Mouse (Mus musculus) left cerebral cortex, adult 9 months (tissue): ENCODE measurements around the gene Gnaq.

Experiments
- DNase-seq, 2 experiments: peaks; one replicate each; pipeline ENCODE4 v3.0.0; 2022; ENCODE audit warnings: low spot score in 2 of 2

Gene Gnaq

GRCm38 (mm10) chr19:16371680-16372079 lies 239.0 kb downstream of the Gnaq start:
- no peak for DNase-seq

GRCm38 (mm10) chr19:16372752-16373486 lies 240.3 kb downstream of the Gnaq start:
- DNase-seq = peak; percentile 38 to 46

GRCm38 (mm10) chr19:16375881-16376280 lies 243.2 kb downstream of the Gnaq start:
- DNase-seq = no peak

DNA sequence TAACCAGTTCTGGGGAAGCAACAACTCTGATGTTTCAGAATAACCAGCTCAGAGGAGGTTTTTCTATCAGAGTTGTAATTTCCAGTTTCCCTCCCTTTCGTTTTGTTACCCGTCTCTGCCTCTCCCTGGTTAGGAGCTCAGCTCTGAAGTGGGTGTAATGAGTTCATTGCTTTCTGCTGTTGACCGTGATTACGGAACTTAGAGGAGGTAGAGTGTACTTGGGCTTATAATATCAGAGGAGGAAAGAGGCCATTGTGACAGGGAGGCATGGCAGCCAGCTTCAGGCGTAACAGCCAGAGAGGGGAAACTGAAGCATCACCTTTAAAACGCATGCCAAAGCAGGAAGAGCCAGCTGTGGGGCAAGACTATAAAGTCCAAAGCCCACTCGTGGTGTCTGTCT lies 245.9 kb downstream of the Gnaq start:
- DNase-seq = no peak

DNA sequence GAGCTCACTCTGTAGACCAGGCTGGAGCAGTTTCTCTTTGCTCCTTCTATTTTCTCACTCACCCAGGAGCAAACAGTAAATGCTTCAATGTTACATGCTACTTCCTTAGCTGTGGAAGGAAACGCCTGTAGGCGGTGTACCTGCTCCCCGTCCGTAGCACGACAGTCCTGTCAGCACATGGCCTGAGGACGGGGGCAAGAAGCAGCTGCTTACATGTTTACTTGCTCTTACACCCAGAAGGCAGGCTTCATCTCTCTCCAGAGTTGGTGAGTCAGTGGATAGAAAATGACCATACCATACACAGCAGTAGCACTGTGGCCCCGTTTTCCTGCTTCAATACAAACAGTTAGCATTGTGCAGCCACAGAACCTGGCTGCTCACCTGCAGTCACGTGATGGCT lies 247.1 kb downstream of the Gnaq start:
- DNase-seq = no peak

GRCm38 (mm10) chr19:16382392-16382791 lies 249.8 kb downstream of the Gnaq start:
- no peak for DNase-seq

DNA sequence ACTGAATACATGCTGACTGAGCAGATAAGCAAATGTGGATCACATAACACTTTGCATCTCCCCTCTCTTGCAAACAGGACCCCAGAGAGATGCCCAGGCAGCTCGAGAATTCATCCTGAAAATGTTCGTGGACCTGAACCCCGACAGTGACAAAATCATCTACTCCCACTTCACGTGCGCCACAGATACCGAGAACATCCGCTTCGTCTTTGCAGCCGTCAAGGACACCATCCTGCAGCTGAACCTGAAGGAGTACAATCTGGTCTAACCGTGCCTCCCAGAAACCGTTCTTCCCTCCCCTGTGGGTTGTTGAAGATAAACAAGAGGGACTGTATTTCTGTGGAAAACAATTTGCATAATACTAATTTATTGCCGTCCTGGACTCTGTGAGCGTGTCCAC lies 250.5 kb downstream of the Gnaq start:
- DNase-seq = no peak

- DNase-seq = no peak
These were observed 251.5 kb downstream of the Gnaq start for GRCm38 (mm10) chr19:16384094-16384493.

- no peak for DNase-seq
These were observed 252.3 kb downstream of the Gnaq start for GRCm38 (mm10) chr19:16384957-16385356.

- peak; percentile 23 to 61 for DNase-seq
These were observed 253.9 kb downstream of the Gnaq start for GRCm38 (mm10) chr19:16386514-16386913.

- no peak for DNase-seq
These were observed 257.7 kb downstream of the Gnaq start for GRCm38 (mm10) chr19:16390192-16390795.

DNA sequence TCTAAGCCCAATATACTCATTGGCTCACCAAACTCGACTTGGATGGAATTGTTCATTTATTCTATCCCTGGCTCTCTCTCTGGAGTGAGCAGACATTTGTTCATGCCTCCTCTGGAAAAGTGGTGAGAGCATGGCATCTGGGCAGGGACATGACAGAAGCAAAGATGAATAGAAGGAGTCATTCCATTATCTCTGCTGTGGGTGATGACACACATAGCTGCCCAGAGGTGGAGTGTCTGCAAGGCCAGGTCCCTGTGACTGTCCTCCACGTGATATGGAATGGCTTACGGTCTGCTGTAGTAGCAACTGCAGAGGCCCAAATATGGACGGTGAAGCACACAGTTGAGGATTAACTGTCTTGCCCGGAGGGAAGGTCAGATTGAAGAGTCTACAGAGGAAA lies 261.8 kb downstream of the Gnaq start:
- DNase-seq = no peak

GRCm38 (mm10) chr19:16403101-16403500 lies 270.5 kb downstream of the Gnaq start:
- DNase-seq = no peak

GRCm38 (mm10) chr19:16407727-16408126 lies 275.1 kb downstream of the Gnaq start:
- DNase-seq = no peak

DNA sequence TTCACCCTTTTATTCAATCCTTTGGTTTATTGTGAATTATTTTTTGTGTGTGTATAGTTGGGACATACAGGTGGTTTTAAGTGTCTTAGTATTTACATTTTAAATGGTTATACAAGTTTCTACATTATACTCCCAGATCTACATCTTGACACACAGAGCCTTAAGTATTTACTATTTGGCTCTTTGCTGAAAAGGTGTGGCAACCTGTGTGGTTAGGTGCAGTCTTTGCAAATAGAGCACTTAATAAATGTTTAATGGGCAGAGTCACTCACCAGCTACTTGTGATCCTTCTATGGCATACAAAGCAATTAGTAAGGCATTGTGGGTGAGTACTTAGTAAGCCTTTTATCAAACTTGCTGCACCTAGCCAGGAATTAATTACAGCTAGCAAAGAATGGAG lies 278.7 kb downstream of the Gnaq start:
- DNase-seq = no peak

GRCm38 (mm10) chr19:16418086-16418663 lies 285.5 kb downstream of the Gnaq start:
- DNase-seq = no peak

DNA sequence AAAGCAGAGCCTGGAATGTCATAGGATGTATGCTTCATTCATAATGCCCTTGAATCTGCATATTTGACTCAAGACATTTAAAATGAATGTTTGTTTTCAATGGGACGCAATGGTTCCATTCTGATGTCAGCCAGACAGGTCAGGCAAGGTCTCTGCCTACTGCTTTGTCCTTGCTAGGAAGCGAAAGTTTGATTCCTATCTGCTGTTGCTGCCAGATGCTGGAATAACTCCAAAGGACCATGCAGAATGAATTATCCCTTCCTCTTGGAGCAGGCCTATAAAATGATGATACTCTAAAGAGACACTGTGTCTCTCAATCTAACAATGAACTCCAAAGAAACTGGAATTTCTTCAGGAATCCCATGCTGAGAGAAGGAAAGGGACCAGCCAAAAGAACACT lies 293.0 kb downstream of the Gnaq start:
- no peak for DNase-seq

- DNase-seq = no peak
These were observed 298.7 kb downstream of the Gnaq start for GRCm38 (mm10) chr19:16431368-16431767.

DNA sequence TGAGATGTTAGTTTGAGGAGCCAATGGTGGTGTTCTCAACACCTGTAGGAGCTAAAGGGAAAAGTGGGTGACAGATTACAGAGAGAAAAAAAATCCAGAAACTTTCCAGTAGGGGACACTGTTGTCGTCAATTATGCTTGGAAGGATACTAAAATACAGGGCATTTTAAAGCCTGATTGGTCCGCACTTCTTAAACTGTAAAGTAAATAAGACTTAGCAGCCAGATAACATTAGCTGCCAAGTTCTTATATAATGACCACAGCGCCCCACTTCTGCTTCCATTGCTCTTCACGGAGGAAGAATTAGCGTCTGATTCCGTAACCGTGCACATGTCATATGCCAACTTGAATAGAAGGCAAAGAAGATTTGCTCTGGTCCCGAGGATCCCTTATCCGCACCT lies 302.2 kb downstream of the Gnaq start:
- DNase-seq = no peak

- DNase-seq = peak in 1 of 2 experiments; percentile 23
These were observed 303.1 kb downstream of the Gnaq start, which contains the start of gene Gna14 for GRCm38 (mm10) chr19:16435531-16436231. Gene Gna14 (plus strand): TSS chr19:16435762.

GRCm38 (mm10) chr19:16436335-16437169 lies 303.9 kb downstream of the Gnaq start:
- no peak for DNase-seq
